Mouse (Mus musculus) MEL (cell line): ENCODE results near the gene Rbm47. TPM values are rescaled to one million over a fixed set of nuclear protein-coding genes. Genes with fewer than 3 reads are reported as not detected.

Experiments used
- DNase-seq: peaks from one replicate; pipeline ENCODE4 v3.0.0; 2011; ENCODE audit warnings: low read depth, low spot score
- H3K27ac ChIP-seq: 2 replicates; pipeline ENCODE4 v1.5.1; 2012; ENCODE audit warnings: low read depth, mild to moderate bottlenecking, control low read depth, low read length, moderate library complexity; ENCODE audit not compliant: control insufficient read depth
- H3K27me3 ChIP-seq, 2 experiments: fragments of 150-350 bp in 1 of 2; sonication (generic) in 1 of 2; 2 replicates each; pipeline ENCODE4 v1.6.1; 2012; ENCODE audit warnings: low read length in 2 of 2, mild to moderate bottlenecking in 2 of 2, improper control_type of control experiment in 1 of 2, moderate library complexity in 1 of 2; ENCODE audit not compliant: insufficient read depth in 2 of 2, control insufficient read depth in 1 of 2
- H3K36me3 ChIP-seq, 2 experiments: 2 replicates each; pipeline ENCODE4 v1.6.1; 2012 to 2014; ENCODE audit warnings: low read length in 2 of 2, improper control_type of control experiment in 1 of 2, inconsistent platforms in 1 of 2, mild to moderate bottlenecking in 1 of 2; ENCODE audit not compliant: insufficient read depth in 2 of 2, control insufficient read depth in 1 of 2
- H3K4me1 ChIP-seq, 2 experiments: fragments of 150-350 bp in 1 of 2; sonication (generic) in 1 of 2; 2 replicates each; pipeline ENCODE4 v1.6.1; 2012; ENCODE audit warnings: low read length in 2 of 2, improper control_type of control experiment in 1 of 2, mild to moderate bottlenecking in 1 of 2; ENCODE audit not compliant: insufficient read depth in 2 of 2, control insufficient read depth in 1 of 2
- H3K4me3 ChIP-seq, 2 experiments: fragments of 150-350 bp in 1 of 2; sonication (generic) in 1 of 2; 2 replicates each; pipeline ENCODE4 v1.5.1; 2012; ENCODE audit warnings: low read depth in 2 of 2, low read length in 2 of 2, mild to moderate bottlenecking in 2 of 2, moderate library complexity in 2 of 2, control low read depth in 1 of 2, improper control_type of control experiment in 1 of 2; ENCODE audit not compliant: control insufficient read depth in 1 of 2, insufficient read depth in 1 of 2
- H3K79me2 ChIP-seq: 2 replicates; pipeline ENCODE4 v1.6.1; 2012; ENCODE audit warnings: mild to moderate bottlenecking, low read length, moderate library complexity; ENCODE audit not compliant: control insufficient read depth, poor library complexity, insufficient read depth
- H3K9ac ChIP-seq: 2 replicates; pipeline ENCODE4 v1.6.1; 2012; ENCODE audit warnings: low read depth, mild to moderate bottlenecking, control low read depth, low read length, moderate library complexity; ENCODE audit not compliant: control insufficient read depth, poor library complexity, severe bottlenecking
- H3K9me3 ChIP-seq: fragments of 150-350 bp; sonication (generic); replicated peaks from 2 replicates; pipeline ENCODE4 v1.6.1; 2012; ENCODE audit warnings: mild to moderate bottlenecking, low read length, improper control_type of control experiment, moderate library complexity; ENCODE audit not compliant: insufficient read depth
- BHLHE40 ChIP-seq: IDR thresholded peaks from 2 replicates; pipeline ENCODE4 v1.6.1; 2012; ENCODE audit warnings: low read depth, mild to moderate bottlenecking, inconsistent platforms, low read length, improper control_type of control experiment, borderline replicate concordance
- CTCF ChIP-seq, 3 experiments: IDR thresholded peaks in 2 of 3; conservative IDR thresholded peaks in 1 of 3; 2 replicates each; pipeline ENCODE4 v1.5.1; 2011 to 2012; ENCODE audit warnings: low read length in 3 of 3, low read depth in 2 of 3, mild to moderate bottlenecking in 2 of 3, improper control_type of control experiment in 1 of 3, inconsistent platforms in 1 of 3, mixed read lengths in 1 of 3, moderate library complexity in 1 of 3; ENCODE audit not compliant: control insufficient read depth in 1 of 3, insufficient read depth in 1 of 3, poor library complexity in 1 of 3, severe bottlenecking in 1 of 3
- E2F4 ChIP-seq: IDR thresholded peaks from 2 replicates; pipeline ENCODE4 v1.6.1; 2011; ENCODE audit warnings: low read depth, low read length, improper control_type of control experiment, borderline replicate concordance
- HCFC1 ChIP-seq: IDR thresholded peaks from 2 replicates; pipeline ENCODE4 v1.6.1; 2012; ENCODE audit warnings: low read depth, mild to moderate bottlenecking, inconsistent platforms, low read length, improper control_type of control experiment, moderate library complexity
- MAFK ChIP-seq: IDR thresholded peaks from 2 replicates; pipeline ENCODE4 v1.6.1; 2011; ENCODE audit warnings: low read depth, mild to moderate bottlenecking, low read length, improper control_type of control experiment, borderline replicate concordance
- MAZ ChIP-seq: IDR thresholded peaks from 2 replicates; pipeline ENCODE4 v1.6.1; 2012; ENCODE audit warnings: low read depth, mild to moderate bottlenecking, inconsistent platforms, low read length, improper control_type of control experiment
- MEF2A ChIP-seq: IDR thresholded peaks from 2 replicates; pipeline ENCODE4 v1.6.1; 2014; ENCODE audit warnings: low read depth, mild to moderate bottlenecking, inconsistent platforms, low read length, improper control_type of control experiment; ENCODE audit not compliant: poor library complexity, insufficient replicate concordance, severe bottlenecking; ENCODE audit errors: extremely low read depth
- MXI1 ChIP-seq: IDR thresholded peaks from 2 replicates; pipeline ENCODE4 v1.6.1; 2011; ENCODE audit warnings: mild to moderate bottlenecking, low read depth, low read length, improper control_type of control experiment
- MYB ChIP-seq: IDR thresholded peaks from 2 replicates; pipeline ENCODE4 v1.6.1; 2011; ENCODE audit warnings: mild to moderate bottlenecking, low read depth, low read length, improper control_type of control experiment
- NRF1 ChIP-seq: IDR thresholded peaks from 2 replicates; pipeline ENCODE4 v1.6.1; 2014; ENCODE audit warnings: low read depth, mild to moderate bottlenecking, inconsistent platforms, low read length, improper control_type of control experiment, moderate library complexity; ENCODE audit not compliant: poor library complexity, insufficient read depth, severe bottlenecking
- POLR2A ChIP-seq, 2 experiments: IDR thresholded peaks; 2 replicates each; pipeline ENCODE4 v1.6.1; 2011 to 2012; ENCODE audit warnings: low read length in 2 of 2, mild to moderate bottlenecking in 2 of 2, control low read depth in 1 of 2, improper control_type of control experiment in 1 of 2, low read depth in 1 of 2, moderate library complexity in 1 of 2; ENCODE audit not compliant: control insufficient read depth in 1 of 2, insufficient read depth in 1 of 2, poor library complexity in 1 of 2
- POLR2AphosphoS2 ChIP-seq: IDR thresholded peaks from 2 replicates; pipeline ENCODE4 v1.6.1; 2011; ENCODE audit warnings: low read length, improper control_type of control experiment
- POLR2AphosphoS5 ChIP-seq: IDR thresholded peaks from 2 replicates; pipeline ENCODE4 v1.6.1; 2012; ENCODE audit warnings: low read depth, borderline replicate concordance, mild to moderate bottlenecking, inconsistent platforms, low read length, moderate library complexity, mixed read lengths
- UBTF ChIP-seq: IDR thresholded peaks from 2 replicates; pipeline ENCODE4 v1.6.1; 2012; ENCODE audit warnings: low read depth, mild to moderate bottlenecking, inconsistent platforms, low read length, improper control_type of control experiment, moderate library complexity, borderline replicate concordance; ENCODE audit not compliant: insufficient read depth
- USF1 ChIP-seq: IDR thresholded peaks from 2 replicates; pipeline ENCODE4 v1.6.1; 2014; ENCODE audit warnings: low read depth, mild to moderate bottlenecking, inconsistent platforms, low read length, improper control_type of control experiment, moderate library complexity
- polyA plus RNA-seq, 2 experiments: library from polyadenylated mRNA; stranded (reverse) in 1 of 2; unstranded in 1 of 2; fragments of >175 nt in 1 of 2; fragments of >200 nt in 1 of 2; gene quantifications; 2 replicates each; pipeline versions ENCODE4 v1.2.1 to v1.2.4; 2012; ENCODE audit warnings: low replicate concordance in 2 of 2, low read depth in 1 of 2; ENCODE audit not compliant: insufficient read length in 2 of 2, insufficient read depth in 1 of 2, missing spikeins in 1 of 2
- total RNA-seq: library from RNA; depleted of rRNA; stranded (reverse); fragments of 300-350 nt; gene quantifications from 2 replicates; pipeline ENCODE4 v1.2.3, GENCODE M21; 2012

Rbm47 gene
- total and polyA plus RNA-seq, 3 experiments = not detected

DNA sequence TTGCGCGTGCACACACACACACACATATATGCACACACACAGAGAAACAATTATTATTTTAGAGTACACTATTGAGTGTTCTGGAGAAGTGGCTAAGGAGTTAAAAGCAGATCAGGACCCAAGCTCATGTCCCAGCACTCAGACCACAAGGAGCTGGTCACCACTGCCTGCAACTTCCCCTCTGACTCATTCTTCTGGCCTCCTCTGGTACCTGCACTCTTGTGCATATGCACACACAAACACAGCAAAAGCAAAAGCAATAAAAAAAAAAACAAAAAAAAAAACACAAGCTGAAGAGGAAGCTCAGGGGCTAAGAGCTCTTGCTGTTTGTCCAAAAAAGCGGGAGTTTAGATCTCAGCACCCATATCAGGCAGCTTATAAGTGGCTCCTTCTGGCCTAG, 25.6 kb downstream of the Rbm47 start:
- Histone ChIP-seq H3K36me3 (no peaks in the 10 kb centered on the region), H3K9me3 (no peaks in the 10 kb centered on the region), H3K27ac (no peak overlapping the region), H3K4me1 (no peaks in the 10 kb centered on the region), H3K79me2 (no peaks in the 10 kb centered on the region), H3K27me3 (no peaks in the 10 kb centered on the region), H3K4me3 (no peak overlapping the region), H3K9ac (no peak overlapping the region)
- TF ChIP-seq NRF1 (no peak), MAFK (no peak), HCFC1 (no peak), POLR2AphosphoS5 (no peak)
- no peak for DNase-seq

DNA sequence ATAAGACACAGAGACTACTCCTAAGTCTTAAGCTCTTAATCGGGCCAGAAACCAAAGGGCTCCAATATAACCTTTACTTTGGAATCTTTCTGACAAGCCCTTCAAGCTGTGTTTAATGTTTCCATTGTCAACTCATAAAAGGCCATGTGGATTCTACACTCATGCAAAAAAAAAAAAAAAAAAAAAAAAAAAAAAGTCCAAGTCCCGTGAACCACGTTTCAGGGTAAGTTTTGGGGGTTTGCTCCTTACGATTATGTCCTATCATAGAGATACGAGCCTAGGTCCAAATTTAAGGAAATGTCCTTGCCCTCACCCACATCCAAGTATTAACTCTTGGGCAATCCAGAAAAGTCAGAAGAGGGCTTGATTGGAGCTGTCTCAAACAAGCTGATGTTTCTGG, 27.3 kb downstream of the Rbm47 start:
- TF ChIP-seq POLR2AphosphoS5 (no peak), MAZ (no peak), MXI1 (no peak), MYB (no peak), POLR2A (IDR thresholded peaks at IDR 0.05; ENCODE audit: control insufficient read depth in 1 of 2, insufficient read depth in 1 of 2, low read depth in 1 of 2, low read length in 2 of 2, poor library complexity in 1 of 2) (no peak), MEF2A (no peak), BHLHE40 (no peak), MAFK (no peak), POLR2AphosphoS2 (no peak), E2F4 (no peak), USF1 (no peak), UBTF (no peak), CTCF (IDR thresholded peaks at IDR 0.05 in 2 of 3, conservative IDR thresholded peaks at IDR 0.05 in 1 of 3; ENCODE audit: control insufficient read depth in 1 of 3, insufficient read depth in 1 of 3, low read depth in 2 of 3, low read length in 3 of 3, poor library complexity in 1 of 3, severe bottlenecking in 1 of 3) (no peak)
- no peak for DNase-seq
- Histone ChIP-seq H3K36me3 (no peaks in the 10 kb centered on the region), H3K4me1 (no peaks in the 10 kb centered on the region), H3K27ac (no peak overlapping the region), H3K4me3 (no peak overlapping the region), H3K27me3 (no peaks in the 10 kb centered on the region), H3K9ac (no peak overlapping the region), H3K9me3 (no peaks in the 10 kb centered on the region), H3K79me2 (no peaks in the 10 kb centered on the region)
